In the genomic region with DNA sequence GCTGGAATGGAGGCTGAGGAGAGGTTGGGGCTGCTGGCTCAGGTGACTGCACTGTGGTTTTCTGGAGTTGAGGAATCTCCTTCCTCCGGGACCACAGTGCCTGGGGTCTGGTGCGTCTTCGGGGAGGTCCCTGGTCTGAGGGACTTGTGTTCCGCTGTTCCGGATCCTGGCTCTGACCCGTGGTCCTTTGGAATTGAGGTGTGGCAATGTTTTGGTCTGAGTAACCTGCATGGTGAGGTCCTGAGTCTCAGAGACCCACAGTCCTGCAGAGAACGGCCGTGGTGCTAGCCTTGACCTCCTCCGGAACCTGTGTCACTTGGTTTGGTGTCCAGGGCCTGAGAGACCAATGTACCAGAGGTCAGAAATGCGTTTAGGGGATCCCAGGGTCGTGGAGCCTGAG, we compare ENCODE assay signal across 8 mouse cellular contexts. TPM values are rescaled to one million over a fixed set of nuclear protein-coding genes. Genes with fewer than 3 reads are reported as not detected.
DNase-seq lines count a peak whose midpoint lies in the region; ATAC-seq and TF ChIP-seq lines count a peak whose summit lies in the region.

No protein-coding gene starts in this region.

- H3K4me3 ChIP-seq in layer of hippocampus, adult 2 months: peak overlapping the region; percentile 82
- peak overlapping the region; percentile 97 for H3K4me3 ChIP-seq in heart, embryonic 16.5 days (ENCODE audit: low read length)
- peak overlapping the region; percentile 82 to 85 for H3K4me3 ChIP-seq in liver, embryonic 14.5 days (ENCODE audit: insufficient read depth in 1 of 2, low read depth in 2 of 2, low read length in 2 of 2)
- peak overlapping the region; percentile 79 for H3K4me3 ChIP-seq in stomach, postnatal 0 days (ENCODE audit: low read depth, low read length)

- peak overlapping the region; percentile 95 for H3K9ac ChIP-seq in heart, embryonic 16.5 days (ENCODE audit: low read length)
- peak overlapping the region; percentile 81 for H3K9ac ChIP-seq in liver, embryonic 14.5 days (replicated peaks)
- H3K9ac ChIP-seq in stomach, postnatal 0 days (ENCODE audit: low read length): peak overlapping the region; percentile 89

- H3K27me3 ChIP-seq in heart, embryonic 16.5 days (ENCODE audit: control insufficient read depth, insufficient read depth, low read length): no peaks in the 10 kb centered on the region
- no peaks in the 10 kb centered on the region for H3K27me3 ChIP-seq in liver, embryonic 14.5 days (ENCODE audit: control insufficient read depth, insufficient read depth, low read length)
- H3K27me3 ChIP-seq in stomach, postnatal 0 days (ENCODE audit: control insufficient read depth, insufficient read depth, low read length): no peaks in the 10 kb centered on the region

- peaks cover 10% of the 10 kb centered on the region; the same call in 1 of the 2 replicates for H3K36me3 ChIP-seq in heart, embryonic 16.5 days (ENCODE audit: control insufficient read depth, insufficient read depth)
- peaks cover 9% of the 10 kb centered on the region for H3K36me3 ChIP-seq in liver, embryonic 14.5 days (replicated peaks; ENCODE audit: control insufficient read depth, insufficient read depth, low read depth)
- H3K36me3 ChIP-seq in stomach, postnatal 0 days (ENCODE audit: control insufficient read depth, insufficient read depth, low read length): peaks cover 6% of the 10 kb centered on the region

- H3K4me2 ChIP-seq in heart, embryonic 16.5 days (ENCODE audit: low read depth, low read length): peak overlapping the region; percentile 85
- peak overlapping the region; percentile 84 for H3K4me2 ChIP-seq in liver, embryonic 14.5 days (ENCODE audit: low read depth)
- peak overlapping the region; percentile 90 for H3K4me2 ChIP-seq in stomach, postnatal 0 days (replicated peaks; ENCODE audit: low read depth)

- no peak for TF ChIP-seq POLR2A in brain, embryonic 14.5 days (IDR thresholded peaks at IDR 0.05; ENCODE audit: borderline replicate concordance, extremely low read depth, insufficient read depth, insufficient read length, poor library complexity, severe bottlenecking)

- H3K9me3 ChIP-seq in heart, embryonic 16.5 days (replicated peaks; ENCODE audit: control insufficient read depth, low read length): no peaks in the 10 kb centered on the region
- H3K9me3 ChIP-seq in liver, embryonic 14.5 days (ENCODE audit: control insufficient read depth, low read length): no peaks in the 10 kb centered on the region
- no peaks in the 10 kb centered on the region for H3K9me3 ChIP-seq in stomach, postnatal 0 days (ENCODE audit: control insufficient read depth, low read length)

- no peak for TF ChIP-seq CTCF in layer of hippocampus, adult 2 months (conservative IDR thresholded peaks at IDR 0.05)
- no peak for TF ChIP-seq CTCF in brain, embryonic 14.5 days (IDR thresholded peaks at IDR 0.05; ENCODE audit: borderline replicate concordance, extremely low read depth, insufficient read depth, insufficient read length)
- TF ChIP-seq CTCF in liver, embryonic 14.5 days (IDR thresholded peaks at IDR 0.05; ENCODE audit: low read depth): no peak
- TF ChIP-seq CTCF in stomach, postnatal 0 days (IDR thresholded peaks at IDR 0.05; ENCODE audit: low read depth): no peak

- WGBS in heart, embryonic 16.5 days: under 1% methylated on average over 11 of the region's 11 CpGs
- under 1% methylated on average over 11 of the region's 11 CpGs for WGBS in liver, embryonic 14.5 days (ENCODE audit: insufficient replicate concordance)
- WGBS in stomach, postnatal 0 days: 1% methylated on average over 11 of the region's 11 CpGs

- no peak for TF ChIP-seq EP300 in liver, embryonic 14.5 days (IDR thresholded peaks at IDR 0.05; ENCODE audit: low read depth)
- no peak for TF ChIP-seq EP300 in stomach, postnatal 0 days (optimal IDR thresholded peaks at IDR 0.05)

- H3K4me1 ChIP-seq in heart, embryonic 16.5 days (ENCODE audit: control insufficient read depth, insufficient read depth, low read length): peaks cover 23% of the 10 kb centered on the region
- peaks cover 18 to 19% of the 10 kb centered on the region in 2 experiments for H3K4me1 ChIP-seq in liver, embryonic 14.5 days (replicated peaks; ENCODE audit: control insufficient read depth in 2 of 2, insufficient read depth in 2 of 2, low read length in 1 of 2)
- peaks cover 6% of the 10 kb centered on the region; the same call in 1 of the 2 replicates for H3K4me1 ChIP-seq in stomach, postnatal 0 days (replicated peaks; ENCODE audit: control insufficient read depth, insufficient read depth)

- ATAC-seq in heart, embryonic 16.5 days (replicated peaks; ENCODE audit: extremely low read depth, insufficient read depth, low FRiP score): no peak
- no peak for ATAC-seq in liver, embryonic 14.5 days (ENCODE audit: insufficient read depth)
- no peak; the same call in 1 of the 2 replicates for ATAC-seq in stomach, postnatal 0 days (ENCODE audit: low FRiP score, low TSS enrichment)

- DNase-seq in layer of hippocampus, adult 2 months (ENCODE audit: low spot score in 2 of 2): no peak
- no peak for DNase-seq in layer of hippocampus, adult 18-20 months (ENCODE audit: low spot score in 2 of 2)
- peak; percentile 10 for DNase-seq in brain, embryonic 14.5 days (ENCODE audit: low read depth)
- no peak for DNase-seq in liver, embryonic 14.5 days (ENCODE audit: low read depth in 3 of 3, low spot score in 3 of 3)
- no peak for DNase-seq in stomach, postnatal 0 days (ENCODE audit: low spot score)
- DNase-seq in ovary, postnatal 36 days (ENCODE audit: low spot score): no peak
- no peak for DNase-seq in ovary, adult 18-20 months (ENCODE audit: low spot score)

- H3K27ac ChIP-seq in layer of hippocampus, adult 2 months: peak overlapping the region; percentile 88
- H3K27ac ChIP-seq in heart, embryonic 16.5 days (ENCODE audit: low read length): peak overlapping the region; percentile 79
- peak overlapping the region; percentile 48 for H3K27ac ChIP-seq in liver, embryonic 14.5 days
- H3K27ac ChIP-seq in stomach, postnatal 0 days (replicated peaks): peak overlapping the region; percentile 81; the same call in 1 of the 2 replicates

RNA-seq across cellular contexts. Expression of a gene that starts 0.5 kb away (rescaled TPM):
- 100 to 1,000 TPM; 122 to 135 TPM for total RNA-seq in layer of hippocampus, adult 2 months (2021)
- 100 to 1,000 TPM; 105 to 107 TPM for total RNA-seq in layer of hippocampus, adult 18-20 months (2021)
- polyA plus RNA-seq in brain, embryonic 14.5 days (2012; rRNA removed): 119 and 129 TPM in 2 replicates
- 82.7 and 88.3 TPM in 2 replicates for polyA plus RNA-seq in heart, embryonic 16.5 days (2015; fragmentation: Nextera tagmentation; extraction: Ambion mirVana)
- polyA plus RNA-seq in liver, embryonic 14.5 days (2012; rRNA removed): 18.2 and 29.5 TPM in 2 replicates
- polyA plus RNA-seq in liver, embryonic 14.5 days (2014; fragmentation: Nextera tagmentation; extraction: Ambion mirVana): 26.0 and 36.0 TPM in 2 replicates
- polyA plus RNA-seq in stomach, postnatal 0 days (2015; fragmentation: Nextera tagmentation; extraction: Ambion mirVana): 37.8 and 38.4 TPM in 2 replicates

RNA-seq across cellular contexts. Expression of a gene that starts 5.1 kb away (rescaled TPM):
- total RNA-seq in layer of hippocampus, adult 2 months (2021): 10 to 100 TPM; 82.9 to 89.3 TPM
- total RNA-seq in layer of hippocampus, adult 18-20 months (2021): 10 to 100 TPM; 85.7 to 90.6 TPM
- 110 and 135 TPM in 2 replicates for polyA plus RNA-seq in brain, embryonic 14.5 days (2012; rRNA removed)
- polyA plus RNA-seq in heart, embryonic 16.5 days (2015; fragmentation: Nextera tagmentation; extraction: Ambion mirVana): 44.9 and 46.2 TPM in 2 replicates
- polyA plus RNA-seq in liver, embryonic 14.5 days (2012; rRNA removed): 7.3 TPM in 2 replicates
- polyA plus RNA-seq in liver, embryonic 14.5 days (2014; fragmentation: Nextera tagmentation; extraction: Ambion mirVana): 10.8 and 12.2 TPM in 2 replicates
- 43.0 and 45.1 TPM in 2 replicates for polyA plus RNA-seq in stomach, postnatal 0 days (2015; fragmentation: Nextera tagmentation; extraction: Ambion mirVana)

RNA-seq across cellular contexts. Expression of a gene that starts 29.7 kb away (rescaled TPM):
- total RNA-seq in layer of hippocampus, adult 2 months (2021): 10 to 100 TPM in 1 of 2 experiments, 1 to 10 TPM in 1; 7.5 to 10.1 TPM
- total RNA-seq in layer of hippocampus, adult 18-20 months (2021): 10 to 100 TPM; 16.3 to 16.9 TPM
- polyA plus RNA-seq in brain, embryonic 14.5 days (2012; rRNA removed): 0.11 and 0.16 TPM in 2 replicates
- 1.7 TPM in 2 replicates for polyA plus RNA-seq in heart, embryonic 16.5 days (2015; fragmentation: Nextera tagmentation; extraction: Ambion mirVana)
- 0.01 TPM in 2 replicates for polyA plus RNA-seq in liver, embryonic 14.5 days (2012; rRNA removed)
- 0.03 TPM in 1 of 2 replicates, not detected in the other for polyA plus RNA-seq in liver, embryonic 14.5 days (2014; fragmentation: Nextera tagmentation; extraction: Ambion mirVana)
- 0.95 and 1.4 TPM in 2 replicates for polyA plus RNA-seq in stomach, postnatal 0 days (2015; fragmentation: Nextera tagmentation; extraction: Ambion mirVana)

RNA-seq across cellular contexts. Expression of a gene that starts 37.5 kb away (rescaled TPM):
- total RNA-seq in layer of hippocampus, adult 2 months (2021): under 1 TPM; 0.54 to 0.76 TPM
- 1 to 10 TPM in 1 of 2 experiments, under 1 TPM in 1; 0.67 to 1.1 TPM for total RNA-seq in layer of hippocampus, adult 18-20 months (2021)
- polyA plus RNA-seq in brain, embryonic 14.5 days (2012; rRNA removed): 0.43 and 0.67 TPM in 2 replicates
- polyA plus RNA-seq in heart, embryonic 16.5 days (2015; fragmentation: Nextera tagmentation; extraction: Ambion mirVana): 1.6 and 2.7 TPM in 2 replicates
- polyA plus RNA-seq in liver, embryonic 14.5 days (2012; rRNA removed): 0.11 and 0.29 TPM in 2 replicates
- 0.34 and 0.35 TPM in 2 replicates for polyA plus RNA-seq in liver, embryonic 14.5 days (2014; fragmentation: Nextera tagmentation; extraction: Ambion mirVana)
- 0.48 and 0.65 TPM in 2 replicates for polyA plus RNA-seq in stomach, postnatal 0 days (2015; fragmentation: Nextera tagmentation; extraction: Ambion mirVana)

RNA-seq across cellular contexts. Expression of a gene that starts 39.7 kb away (rescaled TPM):
- 1 to 10 TPM; 2.7 to 3.3 TPM for total RNA-seq in layer of hippocampus, adult 2 months (2021)
- total RNA-seq in layer of hippocampus, adult 18-20 months (2021): 1 to 10 TPM; 2.0 to 3.0 TPM
- 9.7 and 11.3 TPM in 2 replicates for polyA plus RNA-seq in brain, embryonic 14.5 days (2012; rRNA removed)
- polyA plus RNA-seq in heart, embryonic 16.5 days (2015; fragmentation: Nextera tagmentation; extraction: Ambion mirVana): 12.1 and 12.7 TPM in 2 replicates
- polyA plus RNA-seq in liver, embryonic 14.5 days (2012; rRNA removed): 10.8 and 14.6 TPM in 2 replicates
- 10.2 and 13.0 TPM in 2 replicates for polyA plus RNA-seq in liver, embryonic 14.5 days (2014; fragmentation: Nextera tagmentation; extraction: Ambion mirVana)
- 4.5 and 5.0 TPM in 2 replicates for polyA plus RNA-seq in stomach, postnatal 0 days (2015; fragmentation: Nextera tagmentation; extraction: Ambion mirVana)
